Mouse (Mus musculus) intestine, embryonic 16.5 days (tissue): ENCODE data around the gene Mtor. TPM values are rescaled to one million over a fixed set of nuclear protein-coding genes. Genes with fewer than 3 reads are reported as not detected.

Source experiments
- ATAC-seq: fragments of 200-750 bp; cut with Nextera tagmentation; 2 replicates; pipeline ENCODE4 v1.8.0; 2017; ENCODE audit warnings: moderate TSS enrichment, moderate library complexity
- H3K27ac ChIP-seq: fragments of 300-500 bp; sonication (generic); 2 replicates; pipeline ENCODE4 v1.5.1; 2014; ENCODE audit warnings: mild to moderate bottlenecking, low read length
- H3K27me3 ChIP-seq: fragments of 300-500 bp; sonication (generic); replicated peaks from 2 replicates; pipeline ENCODE4 v1.6.1; 2014; ENCODE audit warnings: low read length, control low read depth, mixed read lengths; ENCODE audit not compliant: control insufficient read depth, insufficient read depth
- H3K36me3 ChIP-seq: fragments of 300-500 bp; sonication (generic); 2 replicates; pipeline ENCODE4 v1.6.1; 2014; ENCODE audit warnings: low read length, control low read depth; ENCODE audit not compliant: control insufficient read depth, insufficient read depth
- H3K4me1 ChIP-seq: fragments of 300-500 bp; sonication (generic); 2 replicates; pipeline ENCODE4 v1.6.1; 2014; ENCODE audit warnings: low read length, control low read depth, mixed read lengths; ENCODE audit not compliant: control insufficient read depth, insufficient read depth
- H3K4me2 ChIP-seq: fragments of 300-500 bp; sonication (generic); 2 replicates; pipeline ENCODE4 v1.6.1; 2014; ENCODE audit warnings: low read depth, low read length, control low read depth
- H3K4me3 ChIP-seq: fragments of 300-500 bp; sonication (generic); 2 replicates; pipeline ENCODE4 v1.5.1; 2014; ENCODE audit warnings: mild to moderate bottlenecking, low read length
- H3K9ac ChIP-seq: fragments of 300-500 bp; sonication (generic); 2 replicates; pipeline ENCODE4 v1.6.1; 2014; ENCODE audit warnings: low read depth, low read length
- H3K9me3 ChIP-seq: fragments of 300-500 bp; sonication (generic); 2 replicates; pipeline ENCODE4 v1.6.1; 2016; ENCODE audit warnings: low read length, control low read depth; ENCODE audit not compliant: control insufficient read depth
- WGBS: fragments of 180-500 bp; shearing (Covaris S2); extraction: QIAGEN DNeasy Blood & Tissue Kit; methylation state at CpG from one replicate; pipeline ENCODE4 v1.1.7; 2014; 5-methylcytosine and 5-hydroxymethylcytosine counted together
- polyA plus RNA-seq: library from polyadenylated mRNA; unstranded; fragments of >200 nt; fragmentation: Nextera tagmentation; extraction: Ambion mirVana; gene quantifications from 2 replicates; pipeline ENCODE4 v1.2.1, GENCODE M21; 2015

Mtor gene
- polyA plus RNA-seq, 1 experiment from 2014 or later: 10.9 TPM

- Histone ChIP-seq H3K4me1 (no peaks in the 10 kb centered on the region), H3K4me3 (no peak overlapping the region), H3K4me2 (no peak overlapping the region), H3K36me3 (peaks cover 15% of the 10 kb centered on the region), H3K9me3 (no peaks in the 10 kb centered on the region), H3K9ac (no peak overlapping the region), H3K27me3 (no peaks in the 10 kb centered on the region), H3K27ac (no peak overlapping the region)
- ATAC-seq: no peak
- WGBS: 91% methylated on average over 8 of the region's 8 CpGs
These were observed 24.2 kb downstream of the Mtor start for GRCm38 (mm10) chr4:148472436-148473174.

- no peak for ATAC-seq
- no peaks in the 10 kb centered on the region for H3K9me3 ChIP-seq
- peaks cover 13% of the 10 kb centered on the region for H3K36me3 ChIP-seq
- no peak overlapping the region for H3K27ac ChIP-seq
- no peaks in the 10 kb centered on the region for H3K27me3 ChIP-seq
- no peak overlapping the region for H3K4me2 ChIP-seq
- H3K9ac ChIP-seq: no peak overlapping the region
- H3K4me1 ChIP-seq: no peaks in the 10 kb centered on the region
- WGBS: 93% methylated on average over 5 of the region's 5 CpGs
- H3K4me3 ChIP-seq: no peak overlapping the region
These were observed 25.1 kb downstream of the Mtor start for GRCm38 (mm10) chr4:148473496-148473895.

- H3K9ac ChIP-seq: no peak overlapping the region
- no peak overlapping the region for H3K27ac ChIP-seq
- no peaks in the 10 kb centered on the region for H3K4me1 ChIP-seq
- 97% methylated on average over 2 of the region's 2 CpGs for WGBS
- H3K4me2 ChIP-seq: no peak overlapping the region
- H3K36me3 ChIP-seq: no peaks in the 10 kb centered on the region; the same call in 1 of the 2 replicates
- ATAC-seq: no peak
- no peaks in the 10 kb centered on the region for H3K9me3 ChIP-seq
- H3K4me3 ChIP-seq: no peak overlapping the region
- no peaks in the 10 kb centered on the region for H3K27me3 ChIP-seq
These were observed 31.8 kb downstream of the Mtor start for GRCm38 (mm10) chr4:148480245-148480644.

GRCm38 (mm10) chr4:148481557-148482168 is 33.3 kb downstream of the Mtor start:
- no peaks in the 10 kb centered on the region for H3K4me1 ChIP-seq
- H3K27me3 ChIP-seq: no peaks in the 10 kb centered on the region
- no peaks in the 10 kb centered on the region for H3K9me3 ChIP-seq
- no peak overlapping the region for H3K9ac ChIP-seq
- peaks cover 6% of the 10 kb centered on the region; the same call in 1 of the 2 replicates for H3K36me3 ChIP-seq
- H3K27ac ChIP-seq: no peak overlapping the region
- WGBS: 97% methylated on average over 2 of the region's 2 CpGs
- no peak overlapping the region for H3K4me2 ChIP-seq
- H3K4me3 ChIP-seq: no peak overlapping the region
- no peak for ATAC-seq

- H3K27me3 ChIP-seq: no peaks in the 10 kb centered on the region
- ATAC-seq: no peak
- no peak overlapping the region for H3K27ac ChIP-seq
- H3K9me3 ChIP-seq: no peaks in the 10 kb centered on the region
- H3K4me2 ChIP-seq: no peak overlapping the region
- H3K36me3 ChIP-seq: peaks cover 12% of the 10 kb centered on the region; the same call in 1 of the 2 replicates
- no peak overlapping the region for H3K4me3 ChIP-seq
- no peaks in the 10 kb centered on the region for H3K4me1 ChIP-seq
- WGBS: 92% methylated on average over 12 of the region's 12 CpGs
- H3K9ac ChIP-seq: no peak overlapping the region
These were observed 36.1 kb downstream of the Mtor start for GRCm38 (mm10) chr4:148484511-148484910.

GRCm38 (mm10) chr4:148487841-148488240 is 39.4 kb downstream of the Mtor start:
- Histone ChIP-seq H3K27me3 (no peaks in the 10 kb centered on the region), H3K4me3 (no peak overlapping the region), H3K4me2 (no peak overlapping the region), H3K9me3 (no peaks in the 10 kb centered on the region), H3K27ac (no peak overlapping the region), H3K4me1 (peaks cover 3% of the 10 kb centered on the region; the same call in 1 of the 2 replicates), H3K36me3 (peaks cover 21% of the 10 kb centered on the region), H3K9ac (no peak overlapping the region)
- WGBS: 64% methylated on average over 2 of the region's 2 CpGs
- ATAC-seq: no peak

GRCm38 (mm10) chr4:148490502-148490901 is 42.1 kb downstream of the Mtor start:
- Histone ChIP-seq H3K36me3 (peaks cover 21% of the 10 kb centered on the region), H3K27me3 (no peaks in the 10 kb centered on the region), H3K27ac (no peak overlapping the region), H3K9ac (no peak overlapping the region), H3K9me3 (no peaks in the 10 kb centered on the region), H3K4me2 (no peak overlapping the region), H3K4me1 (peaks cover 3% of the 10 kb centered on the region; the same call in 1 of the 2 replicates), H3K4me3 (no peak overlapping the region)
- 53% methylated on average over 6 of the region's 6 CpGs for WGBS
- peak; percentile 26; the same call in 1 of the 2 replicates for ATAC-seq

GRCm38 (mm10) chr4:148491448-148491847 is 43.0 kb downstream of the Mtor start:
- Histone ChIP-seq H3K36me3 (peaks cover 21% of the 10 kb centered on the region), H3K9me3 (no peaks in the 10 kb centered on the region), H3K27ac (no peak overlapping the region), H3K9ac (no peak overlapping the region), H3K4me1 (peaks cover 3% of the 10 kb centered on the region; the same call in 1 of the 2 replicates), H3K27me3 (no peaks in the 10 kb centered on the region), H3K4me2 (no peak overlapping the region), H3K4me3 (no peak overlapping the region)
- WGBS: 88% methylated on average over 7 of the region's 7 CpGs
- no peak for ATAC-seq

GRCm38 (mm10) chr4:148495160-148495559 is 46.7 kb downstream of the Mtor start:
- Histone ChIP-seq H3K9me3 (no peaks in the 10 kb centered on the region), H3K4me1 (peaks cover 3% of the 10 kb centered on the region; the same call in 1 of the 2 replicates), H3K4me3 (no peak overlapping the region), H3K4me2 (no peak overlapping the region), H3K27me3 (no peaks in the 10 kb centered on the region), H3K36me3 (peaks cover 16% of the 10 kb centered on the region), H3K9ac (no peak overlapping the region), H3K27ac (no peak overlapping the region)
- 92% methylated on average over 6 of the region's 6 CpGs for WGBS
- ATAC-seq: no peak
